Mouse (Mus musculus) stomach, embryonic 14.5 days (tissue): ENCODE data around the gene Pld4. TPM values are rescaled to one million over a fixed set of nuclear protein-coding genes. Genes with fewer than 3 reads are reported as not detected.

Experiments used
- ATAC-seq: fragments of 200-750 bp; cut with Nextera tagmentation; 2 replicates; pipeline ENCODE4 v1.8.0; 2017; ENCODE audit warnings: low read depth, moderate TSS enrichment; ENCODE audit not compliant: insufficient number of reproducible peaks, insufficient read depth, low FRiP score
- H3K27ac ChIP-seq: fragments of 300-500 bp; sonication (generic); 2 replicates; pipeline ENCODE4 v1.5.1; 2014; ENCODE audit warnings: mild to moderate bottlenecking, low read length, moderate library complexity, mixed read lengths
- H3K27me3 ChIP-seq: fragments of 300-500 bp; sonication (generic); 2 replicates; pipeline ENCODE4 v1.6.1; 2014; ENCODE audit warnings: low read length, control low read depth, mixed read lengths; ENCODE audit not compliant: control insufficient read depth, insufficient read depth
- H3K36me3 ChIP-seq: fragments of 300-500 bp; sonication (generic); 2 replicates; pipeline ENCODE4 v1.6.1; 2014; ENCODE audit warnings: mild to moderate bottlenecking, control low read depth, low read length, moderate library complexity, mixed read lengths; ENCODE audit not compliant: control insufficient read depth, insufficient read depth
- H3K4me1 ChIP-seq: fragments of 300-500 bp; sonication (generic); 2 replicates; pipeline ENCODE4 v1.6.1; 2014; ENCODE audit warnings: low read length, control low read depth, mixed read lengths; ENCODE audit not compliant: control insufficient read depth, insufficient read depth
- H3K4me2 ChIP-seq: fragments of 300-500 bp; sonication (generic); replicated peaks from 2 replicates; pipeline ENCODE4 v1.6.1; 2014; ENCODE audit warnings: low read depth, low read length, control low read depth
- H3K4me3 ChIP-seq: fragments of 300-500 bp; sonication (generic); 2 replicates; pipeline ENCODE4 v1.5.1; 2014; ENCODE audit warnings: low read depth, low read length, control low read depth
- H3K9ac ChIP-seq: fragments of 300-500 bp; sonication (generic); replicated peaks from 2 replicates; pipeline ENCODE4 v1.6.1; 2014; ENCODE audit warnings: low read depth, mild to moderate bottlenecking, control low read depth, low read length, moderate library complexity, mixed read lengths
- H3K9me3 ChIP-seq: fragments of 300-500 bp; sonication (generic); 2 replicates; pipeline ENCODE4 v1.6.1; 2016; ENCODE audit warnings: low read depth, low read length, control low read depth; ENCODE audit not compliant: control insufficient read depth
- WGBS: fragments of 180-500 bp; shearing (Covaris S2); extraction: QIAGEN DNeasy Blood & Tissue Kit; methylation state at CpG from one replicate; pipeline ENCODE4 v1.1.7; 2014; 5-methylcytosine and 5-hydroxymethylcytosine counted together
- polyA plus RNA-seq: library from polyadenylated mRNA; unstranded; fragments of >200 nt; fragmentation: Nextera tagmentation; extraction: Ambion mirVana; gene quantifications from 2 replicates; pipeline ENCODE4 v1.2.1, GENCODE M21; 2014

The Pld4 gene
- polyA plus RNA-seq, 1 experiment from 2014 or later = 13.3 TPM

DNA sequence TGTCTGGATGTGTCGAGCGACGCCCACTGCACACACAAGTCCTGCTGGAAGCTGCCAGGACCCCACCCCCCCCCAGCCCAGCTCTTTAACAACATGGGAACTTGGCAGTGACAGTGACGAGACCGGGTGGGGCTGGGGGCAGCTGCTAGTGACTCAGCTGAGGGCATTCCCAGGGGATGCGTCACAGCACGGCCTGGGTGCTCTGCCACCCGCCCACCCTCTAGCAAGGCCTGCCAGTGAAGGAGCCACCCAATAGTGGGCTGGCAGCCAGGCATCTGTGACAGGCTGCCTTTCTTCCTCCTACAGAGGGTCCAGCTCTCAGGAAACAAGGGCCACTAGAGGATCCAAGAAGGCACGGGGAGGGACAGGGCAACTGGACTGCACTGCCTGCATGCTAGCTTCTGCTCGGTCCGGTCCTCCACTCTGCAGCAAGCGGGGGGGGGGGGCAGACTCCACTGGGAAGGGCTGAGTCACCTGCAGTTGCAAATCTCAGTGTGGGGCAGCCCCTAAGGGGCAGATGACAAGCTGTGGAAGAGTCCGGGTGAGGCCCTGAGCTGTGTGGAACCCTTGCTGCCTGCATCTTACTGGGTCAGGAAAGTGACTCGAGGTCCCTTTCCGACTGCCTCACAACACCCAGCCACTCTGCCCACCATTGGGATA, 37.3 kb downstream of the Pld4 start:
- no peak overlapping the region for H3K4me2 ChIP-seq
- H3K4me3 ChIP-seq = no peak overlapping the region
- 0 out of 2 replicates have a peak, but pooled peaks cover 6% of the 10 kb centered on the region for H3K27me3 ChIP-seq
- no peaks in the 10 kb centered on the region for H3K9me3 ChIP-seq
- WGBS = 45% methylated on average over 14 of the region's 15 CpGs
- H3K36me3 ChIP-seq = no peaks in the 10 kb centered on the region
- no peak for ATAC-seq
- peak overlapping the region; percentile 55; the same call in 1 of the 2 replicates for H3K27ac ChIP-seq
- H3K9ac ChIP-seq = no peak overlapping the region
- H3K4me1 ChIP-seq = peaks cover 70% of the 10 kb centered on the region

DNA sequence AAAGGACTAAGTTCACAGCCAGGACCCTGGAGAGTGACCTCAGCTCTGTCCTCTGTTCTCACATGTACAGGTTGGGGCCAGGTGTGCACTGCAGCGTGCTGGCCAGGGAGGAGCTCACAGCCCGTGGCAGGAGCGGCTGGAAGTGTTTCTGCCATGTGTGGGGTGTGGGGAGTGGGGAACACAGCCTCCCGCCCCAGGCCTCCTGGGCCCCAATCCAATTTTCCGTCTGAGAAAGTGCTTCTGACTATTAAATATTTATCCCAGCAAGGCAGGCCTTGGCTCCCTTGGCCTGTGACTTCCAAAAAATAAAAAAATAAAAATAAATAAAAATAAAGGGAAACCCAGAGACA, 37.9 kb downstream of the Pld4 start:
- 0 out of 2 replicates have a peak, but pooled peaks cover 6% of the 10 kb centered on the region for H3K27me3 ChIP-seq
- peaks cover 65% of the 10 kb centered on the region for H3K4me1 ChIP-seq
- no peak overlapping the region for H3K4me3 ChIP-seq
- H3K27ac ChIP-seq = peak overlapping the region; percentile 55; the same call in 1 of the 2 replicates
- H3K4me2 ChIP-seq = no peak overlapping the region
- no peak overlapping the region for H3K9ac ChIP-seq
- H3K36me3 ChIP-seq = no peaks in the 10 kb centered on the region
- 9% methylated on average over 5 of the region's 5 CpGs for WGBS
- H3K9me3 ChIP-seq = no peaks in the 10 kb centered on the region
- no peak for ATAC-seq

DNA sequence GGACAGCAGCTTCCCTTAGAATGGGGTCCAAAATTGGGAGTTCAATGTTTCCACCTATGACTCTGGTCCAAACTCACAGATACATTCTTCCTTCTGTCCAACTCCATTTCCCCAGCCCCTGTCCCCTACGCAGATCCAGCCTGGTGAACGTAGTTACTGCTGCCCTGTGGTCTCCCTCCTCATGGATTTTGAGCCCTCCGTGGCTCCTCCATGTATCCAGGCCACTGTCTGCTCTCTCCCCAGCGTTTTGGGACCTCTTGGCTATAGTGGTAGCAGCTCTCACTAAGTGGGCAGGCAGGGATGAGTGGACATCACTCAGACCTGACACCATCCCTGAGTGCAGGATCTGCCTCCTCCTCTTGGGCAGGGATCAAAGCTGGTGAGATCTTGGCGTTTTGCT, 38.3 kb downstream of the Pld4 start:
- Histone ChIP-seq H3K4me1 (peaks cover 61% of the 10 kb centered on the region), H3K27me3 (0 out of 2 replicates have a peak, but pooled peaks cover 6% of the 10 kb centered on the region), H3K4me3 (no peak overlapping the region), H3K9ac (no peak overlapping the region), H3K36me3 (no peaks in the 10 kb centered on the region), H3K4me2 (no peak overlapping the region), H3K9me3 (no peaks in the 10 kb centered on the region), H3K27ac (peak overlapping the region; percentile 61; the same call in 1 of the 2 replicates)
- WGBS = 62% methylated on average over 5 of the region's 5 CpGs
- no peak for ATAC-seq

DNA sequence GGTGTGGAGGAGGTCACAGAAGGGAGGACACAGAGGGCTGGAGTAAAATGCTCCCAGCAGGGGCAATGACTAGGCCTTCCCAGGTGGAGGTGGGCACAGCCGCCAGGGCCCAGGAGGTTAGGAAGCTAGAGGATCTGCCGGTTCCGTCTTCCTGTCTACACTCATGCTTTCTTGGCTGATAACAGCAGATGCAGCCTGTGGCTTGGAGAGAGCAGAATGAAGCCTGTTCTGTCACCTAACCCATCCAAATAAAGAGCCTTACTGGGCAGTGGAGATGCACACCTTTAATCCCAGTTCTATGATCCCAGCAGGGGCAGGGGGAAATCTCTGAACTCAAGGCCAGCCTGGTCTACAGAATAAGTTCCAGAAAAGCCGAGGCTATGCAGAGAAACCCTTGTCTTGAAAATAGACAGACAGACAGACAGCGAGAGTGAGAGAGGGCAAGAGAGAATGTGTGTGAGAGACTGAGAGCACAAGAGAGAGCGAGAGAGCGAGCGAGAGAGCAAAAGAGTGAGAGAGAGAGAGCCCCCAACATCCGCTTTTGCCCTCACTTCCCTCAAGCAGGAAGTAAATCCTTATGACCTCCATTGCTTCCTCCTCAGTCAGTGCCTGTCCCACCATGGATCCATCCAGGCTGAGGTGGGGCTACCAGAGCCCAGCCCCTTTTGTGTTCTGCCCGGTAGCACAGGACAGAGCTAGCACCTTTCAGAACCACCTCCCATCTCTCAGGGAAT, 38.9 kb downstream of the Pld4 start:
- H3K27ac ChIP-seq = 0 out of 2 replicates have a peak overlapping the region, but pooled peaks have one; percentile 61
- H3K36me3 ChIP-seq = no peaks in the 10 kb centered on the region
- H3K9me3 ChIP-seq = no peaks in the 10 kb centered on the region
- peaks cover 54% of the 10 kb centered on the region for H3K4me1 ChIP-seq
- 79% methylated on average over 10 of the region's 10 CpGs for WGBS
- H3K4me2 ChIP-seq = no peak overlapping the region
- no peak overlapping the region for H3K9ac ChIP-seq
- no peak for ATAC-seq
- H3K4me3 ChIP-seq = no peak overlapping the region
- H3K27me3 ChIP-seq = 0 out of 2 replicates have a peak, but pooled peaks cover 6% of the 10 kb centered on the region

DNA sequence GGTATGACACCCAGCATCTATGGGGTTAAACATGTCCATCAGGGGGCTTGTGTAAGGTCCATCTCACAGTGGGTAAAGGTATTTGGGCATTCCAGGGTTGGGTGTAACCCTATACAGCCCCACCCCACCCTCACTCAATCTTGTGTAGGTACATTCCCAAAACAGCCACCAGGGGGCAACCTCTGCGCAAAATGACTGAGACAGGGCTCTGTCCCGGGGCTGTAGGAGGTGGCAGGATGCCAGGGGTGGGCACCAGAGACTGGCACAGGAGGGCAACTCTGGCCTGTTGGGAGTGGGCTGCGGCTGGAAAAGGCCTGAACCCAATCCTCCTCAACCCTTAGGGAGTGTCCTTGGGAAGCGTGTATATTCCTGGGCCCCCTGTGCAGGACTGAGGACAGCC, 40.0 kb downstream of the Pld4 start:
- Histone ChIP-seq H3K9ac (no peak overlapping the region), H3K36me3 (no peaks in the 10 kb centered on the region), H3K4me3 (no peak overlapping the region), H3K9me3 (no peaks in the 10 kb centered on the region), H3K27me3 (0 out of 2 replicates have a peak, but pooled peaks cover 6% of the 10 kb centered on the region), H3K27ac (no peak overlapping the region), H3K4me2 (no peak overlapping the region), H3K4me1 (peaks cover 43% of the 10 kb centered on the region)
- 12% methylated on average over 4 of the region's 4 CpGs for WGBS
- no peak for ATAC-seq

DNA sequence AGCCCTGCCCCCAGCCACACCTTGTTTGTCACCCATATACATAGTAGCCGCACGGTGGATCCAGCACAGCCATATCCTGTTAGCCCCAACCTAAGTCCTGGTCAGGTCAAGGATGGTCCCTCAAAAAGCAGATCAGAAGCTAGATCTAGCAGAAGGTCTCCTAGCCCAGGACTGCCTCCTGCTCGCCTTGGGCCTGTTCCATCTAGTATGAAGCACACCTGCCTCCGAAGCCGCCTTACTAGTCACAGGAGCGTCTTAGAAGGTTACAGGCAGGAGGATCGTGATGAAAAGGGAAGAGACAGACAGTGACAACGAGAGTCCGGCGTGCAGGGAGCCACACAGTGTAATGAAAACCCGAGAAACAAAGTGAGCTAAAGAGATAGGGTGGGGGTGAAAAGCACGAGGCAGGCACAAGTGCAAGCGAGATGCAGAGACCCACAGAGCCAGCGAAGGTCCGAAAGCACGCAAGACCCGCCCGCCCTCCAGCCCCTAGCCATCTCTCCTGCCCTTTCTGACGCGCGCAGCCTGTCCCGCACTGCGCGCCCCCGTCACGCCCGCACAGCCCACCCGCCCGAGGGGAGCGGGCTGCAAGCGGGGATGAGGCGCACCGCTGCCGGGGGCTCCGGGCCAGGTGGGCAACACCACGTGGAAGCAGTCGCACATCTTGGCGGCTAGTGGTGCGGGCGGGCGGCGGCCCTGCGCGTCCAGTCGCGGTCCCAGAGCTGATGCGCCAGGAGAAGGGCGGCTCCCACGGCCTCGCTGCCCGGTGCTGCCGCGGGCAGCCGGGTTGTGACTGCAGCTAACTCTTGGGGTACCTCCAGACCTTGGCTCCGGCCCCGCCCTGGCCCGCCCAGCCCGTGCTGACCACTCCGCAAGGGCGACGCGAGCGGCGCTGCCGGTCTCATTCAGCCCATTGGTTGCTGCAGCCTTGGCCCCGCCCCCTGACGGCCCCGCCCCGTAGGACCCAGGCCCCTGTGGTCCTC, 41.7 kb downstream of the Pld4 start, which contains the start of gene Ahnak2:
Gene Ahnak2 (minus strand): TSS at position 794 of the 983 bp plus-strand sequence.
- Histone ChIP-seq H3K4me2 (peak within 1 kb of the TSS; percentile 100), H3K27me3 (0 out of 2 replicates have a peak, but pooled peaks cover 6% of the 10 kb centered on the region), H3K9ac (peak within 1 kb of the TSS; percentile 42; the same call in 1 of the 2 replicates), H3K4me3 (peak within 1 kb of the TSS; percentile 50), H3K36me3 (no peaks in the 10 kb centered on the region), H3K4me1 (peaks cover 27% of the 10 kb centered on the region), H3K27ac (no peak within 1 kb of the TSS), H3K9me3 (no peaks in the 10 kb centered on the region)
- peak; percentile 62; the same call in 1 of the 2 replicates for ATAC-seq
- WGBS = 3% methylated on average over 67 of the region's 69 CpGs

DNA sequence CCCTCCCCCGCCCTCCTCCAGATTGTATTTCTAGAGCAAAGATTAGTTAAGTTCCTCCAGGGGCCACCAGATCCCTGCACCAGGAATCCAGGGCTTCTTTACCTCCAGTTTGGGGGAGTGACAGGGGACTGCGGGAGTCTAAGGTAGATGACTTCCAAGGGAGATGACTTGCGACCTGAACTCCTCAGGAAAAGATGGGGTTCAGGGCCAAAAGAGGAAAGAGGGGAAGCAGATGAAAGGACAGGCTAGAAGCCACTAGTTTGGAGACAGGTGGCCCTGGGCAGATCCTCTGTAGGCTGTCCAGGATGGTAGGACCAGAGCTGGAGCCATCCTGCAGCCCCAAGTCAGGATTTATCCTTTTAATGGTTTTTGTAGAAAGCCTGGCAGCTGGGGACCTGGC, 42.5 kb downstream of the Pld4 start:
- 31% methylated on average over 3 of the region's 3 CpGs for WGBS
- Histone ChIP-seq H3K9me3 (no peaks in the 10 kb centered on the region), H3K4me3 (no peak overlapping the region), H3K4me2 (peak overlapping the region; percentile 100), H3K9ac (no peak overlapping the region), H3K36me3 (no peaks in the 10 kb centered on the region), H3K27ac (no peak overlapping the region), H3K27me3 (0 out of 2 replicates have a peak, but pooled peaks cover 6% of the 10 kb centered on the region), H3K4me1 (peaks cover 19% of the 10 kb centered on the region)
- ATAC-seq = no peak

DNA sequence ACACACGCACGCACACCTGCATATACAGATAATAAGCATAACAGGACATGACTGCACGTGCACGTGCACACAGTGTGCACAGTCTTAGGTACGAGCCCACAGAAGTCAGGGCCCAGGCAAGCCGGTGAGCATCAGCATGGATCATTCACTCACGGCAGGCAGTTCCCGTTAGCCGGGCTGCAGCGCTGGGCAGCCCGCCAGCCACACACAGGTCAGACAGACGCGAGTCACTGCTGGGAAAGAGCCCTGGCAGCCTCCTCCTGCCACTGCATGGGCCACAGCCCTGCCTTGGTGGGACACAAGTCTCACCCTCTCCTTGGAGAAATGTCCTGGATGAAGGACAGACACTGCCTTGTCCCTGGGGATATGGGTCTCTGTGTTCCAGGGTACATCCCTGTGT, 43.6 kb downstream of the Pld4 start:
- peaks cover 10% of the 10 kb centered on the region; the same call in 1 of the 2 replicates for H3K4me1 ChIP-seq
- 42% methylated on average over 13 of the region's 13 CpGs for WGBS
- H3K9ac ChIP-seq = no peak overlapping the region
- no peaks in the 10 kb centered on the region for H3K36me3 ChIP-seq
- H3K27ac ChIP-seq = no peak overlapping the region
- H3K4me2 ChIP-seq = no peak overlapping the region
- ATAC-seq = no peak
- H3K9me3 ChIP-seq = no peaks in the 10 kb centered on the region
- H3K4me3 ChIP-seq = no peak overlapping the region
- 0 out of 2 replicates have a peak, but pooled peaks cover 6% of the 10 kb centered on the region for H3K27me3 ChIP-seq
